Comparison of ENCODE assay signal across 16 mouse cellular contexts in genomic region chr2:11169721-11170335, GRCm38 (mm10). TPM values are rescaled to one million over a fixed set of nuclear protein-coding genes. Genes with fewer than 3 reads are reported as not detected.
A peak's percentile ranks its signal among the peaks of the same experiment; 100 is the strongest.
DNase-seq lines count a peak whose midpoint lies in the region; TF ChIP-seq lines count a peak whose summit lies in the region.
"Had no signal": no experiment of that assay in that cellular context is flagged by ENCODE, and none has a peak within 500 bp of the region (broad histone marks: within the 10 kb centered on the region; RNA-seq: fewer than 3 reads in every experiment).

No protein-coding gene starts in this region.

- TF ChIP-seq CTCF in spleen, adult 2 months (IDR thresholded peaks at IDR 0.05; ENCODE audit: extremely low read depth, insufficient read depth, insufficient read length, insufficient replicate concordance), result no peak

- H3K36me3 ChIP-seq in spleen, adult 2 months (ENCODE audit: control insufficient read depth, insufficient read depth, low read length), result no peaks in the 10 kb centered on the region
- H3K36me3 ChIP-seq: liver, embryonic 13.5 days; neural tube, embryonic 15.5 days had no signal

- H3K4me3 ChIP-seq in spleen, adult 2 months (ENCODE audit: extremely low read depth, insufficient read depth, insufficient read length), result no peak overlapping the region
- H3K4me3 ChIP-seq: forebrain, embryonic 13.5 days; liver, embryonic 13.5 days; megakaryocyte, embryonic 14.5 days; neural tube, embryonic 15.5 days had no signal

- WGBS in spleen, adult 2 months, result 43% methylated on average over 6 of the region's 6 CpGs

- peak; percentile 14; the same call in 1 of the 2 replicates for TF ChIP-seq POLR2A in spleen, adult 2 months (IDR thresholded peaks at IDR 0.05; ENCODE audit: low read depth, low read length)

- DNase-seq in heart, adult 11 months, result peak; percentile 75
- no peak for DNase-seq in heart, postnatal 4 days
- DNase-seq in spleen, adult 2 months (ENCODE audit: low read depth in 1 of 2, low spot score in 2 of 2), result peak in 1 of 2 experiments; percentile 22
- no peak for DNase-seq in spleen, postnatal 10 days (ENCODE audit: low spot score in 2 of 2)
- peak; percentile 36 to 64 for DNase-seq in thymus, adult 18-20 months
- DNase-seq in cerebellum, postnatal 4 days (ENCODE audit: low spot score in 2 of 2), result no peak
- no peak for DNase-seq in frontal cortex, postnatal 25 days (ENCODE audit: low spot score in 2 of 2)
- DNase-seq in cerebellum, adult 9-10 months, result no peak
- DNase-seq: cerebellum, postnatal 14 days; kidney, adult 8-10 months; left cerebral cortex, postnatal 4 days; liver, embryonic 13.5 days; right cerebral cortex, postnatal 4 days had no signal

- no peaks in the 10 kb centered on the region for H3K27me3 ChIP-seq in spleen, adult 2 months (ENCODE audit: control insufficient read depth, insufficient read depth, low read length)
- H3K27me3 ChIP-seq: megakaryocyte, embryonic 14.5 days had no signal

- H3K27ac ChIP-seq in spleen, adult 2 months (ENCODE audit: insufficient read depth, low read length), result peak overlapping the region; percentile 90
- H3K27ac ChIP-seq: forebrain, embryonic 13.5 days; liver, embryonic 13.5 days; neural tube, embryonic 15.5 days had no signal

- peaks cover 7% of the 10 kb centered on the region for H3K4me1 ChIP-seq in spleen, adult 2 months (ENCODE audit: control insufficient read depth, insufficient read depth, insufficient read length)

RNA-seq across cellular contexts. Expression of gene Prkcq, which starts 2.1 kb away (rescaled TPM):
- 1 to 10 TPM; 1.2 to 1.7 TPM for total RNA-seq in heart, postnatal 4 days (2021)
- polyA plus RNA-seq in spleen, adult 2 months (2012; rRNA removed), result 9.3 and 11.2 TPM in 2 replicates

Comparison
In these comparisons a context has a peak if more than half of its experiments do, and no peak if none do; other contexts are left out.
1. DNase-seq: peak in heart, adult 11 months (single experiment) and thymus, adult 18-20 months (2 of 2); none in heart, postnatal 4 days (single experiment), spleen, postnatal 10 days (0 of 2), cerebellum, postnatal 4 days (0 of 2), frontal cortex, postnatal 25 days (0 of 2) and cerebellum, adult 9-10 months (single experiment).